Mouse (Mus musculus) liver, postnatal 0 days (tissue): ENCODE measurements around the gene Dnah10. TPM values are rescaled to one million over a fixed set of nuclear protein-coding genes. Genes with fewer than 3 reads are reported as not detected.

Source experiments
- ATAC-seq: fragments of 200-750 bp; cut with Nextera tagmentation; 2 replicates; pipeline ENCODE4 v1.8.0; 2017; ENCODE audit warnings: mild to moderate bottlenecking, moderate library complexity
- DNase-seq: peaks from one replicate; pipeline ENCODE4 v3.0.0-alpha.2; 2016
- H3K27ac ChIP-seq: fragments of 300-500 bp; sonication (generic); 2 replicates; pipeline ENCODE4 v1.5.1; 2014; ENCODE audit warnings: antibody characterized with exemption, moderate library complexity, mild to moderate bottlenecking, low read depth
- H3K27me3 ChIP-seq: fragments of 300-500 bp; sonication (generic); 2 replicates; pipeline ENCODE4 v1.6.1; 2014; ENCODE audit warnings: low read length, control low read depth, mixed read lengths; ENCODE audit not compliant: insufficient read depth
- H3K36me3 ChIP-seq: fragments of 300-500 bp; sonication (generic); replicated peaks from 2 replicates; pipeline ENCODE4 v1.6.1; 2014; ENCODE audit warnings: mild to moderate bottlenecking, control low read depth, low read length, moderate library complexity, mixed read lengths; ENCODE audit not compliant: insufficient read depth
- H3K4me1 ChIP-seq: fragments of 300-500 bp; sonication (generic); 2 replicates; pipeline ENCODE4 v1.6.1; 2014; ENCODE audit warnings: antibody characterized with exemption, mild to moderate bottlenecking, control low read depth; ENCODE audit not compliant: insufficient read depth
- H3K4me2 ChIP-seq: fragments of 300-500 bp; sonication (generic); 2 replicates; pipeline ENCODE4 v1.6.1; 2014; ENCODE audit warnings: low read depth, mild to moderate bottlenecking, low read length, moderate library complexity, mixed read lengths
- H3K4me3 ChIP-seq: fragments of 300-500 bp; sonication (generic); 2 replicates; pipeline ENCODE4 v1.5.1; 2014; ENCODE audit warnings: low read depth, low read length
- H3K9ac ChIP-seq: fragments of 300-500 bp; sonication (generic); replicated peaks from 2 replicates; pipeline ENCODE4 v1.6.1; 2014; ENCODE audit warnings: mild to moderate bottlenecking, moderate library complexity
- H3K9me3 ChIP-seq: fragments of 300-500 bp; sonication (generic); 2 replicates; pipeline ENCODE4 v1.6.1; 2016; ENCODE audit warnings: mild to moderate bottlenecking, control low read depth, low read length, mixed read lengths
- CTCF ChIP-seq: sonication (generic); IDR thresholded peaks from 2 replicates; pipeline ENCODE4 v1.5.1; 2016; ENCODE audit warnings: antibody characterized with exemption, low read depth
- EP300 ChIP-seq: IDR thresholded peaks from 2 replicates; pipeline ENCODE4 v1.6.1; 2016; ENCODE audit warnings: antibody characterized with exemption, low read depth, mild to moderate bottlenecking
- WGBS: fragments of 180-500 bp; shearing (Covaris S2); extraction: QIAGEN DNeasy Blood & Tissue Kit; methylation state at CpG from one replicate; pipeline ENCODE4 v1.1.7; 2014; ENCODE audit not compliant: insufficient replicate concordance; 5-methylcytosine and 5-hydroxymethylcytosine counted together
- polyA plus RNA-seq: library from polyadenylated mRNA; unstranded; fragments of >200 nt; fragmentation: Nextera tagmentation; extraction: Ambion mirVana; gene quantifications from 2 replicates; pipeline ENCODE4 v1.2.1, GENCODE M21; 2015

The Dnah10 gene
- polyA plus RNA-seq, 1 experiment from 2014 or later, result not detected

DNA sequence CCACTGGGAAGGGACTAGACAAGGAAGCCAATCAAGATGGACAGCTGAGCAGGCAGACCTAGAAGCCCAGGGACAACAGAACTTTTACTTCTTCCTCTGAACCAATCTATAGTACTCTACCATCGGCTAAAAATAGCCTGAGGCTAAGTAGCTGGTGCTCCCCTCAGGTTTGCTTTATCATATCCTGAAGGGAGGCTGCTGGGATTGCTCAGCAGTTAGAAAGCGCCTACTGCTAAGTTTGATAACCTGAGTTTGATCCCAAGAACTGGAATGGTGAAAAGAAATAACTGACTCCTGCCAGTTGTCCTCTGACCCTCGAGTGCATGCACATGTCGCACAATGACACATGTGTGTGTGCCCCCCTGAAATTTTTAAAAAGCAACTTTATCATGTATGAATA is 120.0 kb downstream of the Dnah10 start:
- WGBS, result 27% methylated on average over 4 of the region's 4 CpGs
- no peak for TF ChIP-seq CTCF
- no peak for TF ChIP-seq EP300

DNA sequence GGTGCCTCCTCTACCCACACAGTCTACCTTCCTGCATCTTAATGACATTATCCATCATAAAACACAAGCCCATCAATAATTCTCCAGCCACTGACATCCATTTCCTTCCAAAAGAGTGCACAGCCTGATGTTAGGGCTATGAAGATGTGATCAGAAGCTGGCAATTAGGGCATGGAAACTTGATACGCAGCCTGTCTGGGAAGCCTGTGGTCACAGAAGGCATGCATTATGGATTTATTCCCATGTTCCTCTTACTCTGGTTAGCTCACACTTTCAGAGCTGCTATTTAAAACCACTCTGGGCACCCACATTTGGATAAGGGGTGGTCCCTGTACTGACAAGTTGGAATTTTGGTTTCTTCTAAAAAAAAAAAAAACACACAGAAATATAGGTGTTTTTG is 122.1 kb downstream of the Dnah10 start:
- Histone ChIP-seq H3K4me1 (no peaks in the 10 kb centered on the region), H3K27me3 (no peaks in the 10 kb centered on the region), H3K36me3 (no peaks in the 10 kb centered on the region), H3K27ac (no peak overlapping the region), H3K4me3 (no peak overlapping the region), H3K9me3 (no peaks in the 10 kb centered on the region), H3K4me2 (no peak overlapping the region), H3K9ac (no peak overlapping the region)
- DNase-seq, result no peak
- ATAC-seq, result no peak
- TF ChIP-seq CTCF (no peak), EP300 (no peak)
- WGBS, result 78% methylated on average over 1 of the region's 1 CpGs

More for the DNA sequence above, 120.0 kb downstream of the Dnah10 start:
- no peak for ATAC-seq
- DNase-seq, result no peak
- Histone ChIP-seq H3K36me3 (no peaks in the 10 kb centered on the region), H3K4me3 (no peak overlapping the region), H3K9me3 (no peaks in the 10 kb centered on the region), H3K4me2 (no peak overlapping the region), H3K4me1 (no peaks in the 10 kb centered on the region), H3K9ac (no peak overlapping the region), H3K27me3 (no peaks in the 10 kb centered on the region), H3K27ac (no peak overlapping the region)

GRCm38 (mm10) chr5:124848994-124849393 is 124.1 kb downstream of the Dnah10 start:
- no peak for ATAC-seq
- no peak for DNase-seq
- WGBS, result 51% methylated on average over 3 of the region's 3 CpGs
- no peak overlapping the region for H3K27ac ChIP-seq
- H3K27me3 ChIP-seq, result no peaks in the 10 kb centered on the region
- no peaks in the 10 kb centered on the region for H3K4me1 ChIP-seq
- no peak overlapping the region for H3K4me2 ChIP-seq
- no peaks in the 10 kb centered on the region for H3K9me3 ChIP-seq
- TF ChIP-seq EP300 (no peak), CTCF (no peak)
- H3K36me3 ChIP-seq, result no peaks in the 10 kb centered on the region
- no peak overlapping the region for H3K4me3 ChIP-seq
- H3K9ac ChIP-seq, result no peak overlapping the region

- Histone ChIP-seq H3K9me3 (no peaks in the 10 kb centered on the region), H3K36me3 (no peaks in the 10 kb centered on the region), H3K4me3 (no peak overlapping the region), H3K4me2 (no peak overlapping the region), H3K4me1 (no peaks in the 10 kb centered on the region), H3K27ac (no peak overlapping the region), H3K9ac (no peak overlapping the region), H3K27me3 (no peaks in the 10 kb centered on the region)
- DNase-seq, result no peak
- ATAC-seq, result no peak
- no peak for TF ChIP-seq CTCF
- no peak for TF ChIP-seq EP300
- WGBS, result 59% methylated on average over 4 of the region's 4 CpGs
Measured at GRCm38 (mm10) chr5:124851572-124851971, 126.7 kb downstream of the Dnah10 start.

GRCm38 (mm10) chr5:124852294-124852693 is 127.4 kb downstream of the Dnah10 start:
- no peaks in the 10 kb centered on the region for H3K36me3 ChIP-seq
- 39% methylated on average over 2 of the region's 2 CpGs for WGBS
- DNase-seq (no peak), ATAC-seq (no peak)
- H3K9ac ChIP-seq, result no peak overlapping the region
- no peak overlapping the region for H3K4me3 ChIP-seq
- TF ChIP-seq EP300 (no peak), CTCF (no peak)
- no peaks in the 10 kb centered on the region for H3K27me3 ChIP-seq
- no peaks in the 10 kb centered on the region for H3K4me1 ChIP-seq
- H3K27ac ChIP-seq, result no peak overlapping the region
- no peaks in the 10 kb centered on the region for H3K9me3 ChIP-seq
- no peak overlapping the region for H3K4me2 ChIP-seq

DNA sequence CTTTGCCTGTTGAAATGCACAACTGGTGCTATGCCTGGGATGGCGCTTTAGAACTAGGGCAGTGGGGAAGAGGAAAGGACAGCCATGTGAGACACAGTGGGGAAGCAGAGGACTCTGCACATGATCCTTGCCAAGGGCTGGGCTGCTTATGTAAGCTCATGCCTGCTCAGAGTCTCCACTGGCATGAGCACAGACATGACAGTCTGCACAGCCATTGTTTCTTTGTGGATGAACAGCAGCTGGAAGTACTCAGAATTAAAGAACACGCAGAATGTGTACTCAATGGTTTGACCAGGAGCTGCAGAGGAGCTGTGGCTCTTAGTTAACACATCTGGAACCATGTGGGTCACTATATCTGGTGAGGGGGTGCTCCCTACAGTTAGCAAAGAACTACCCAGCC is 128.2 kb downstream of the Dnah10 start:
- H3K9me3 ChIP-seq, result no peaks in the 10 kb centered on the region
- 0 out of 2 replicates have a peak, but pooled peaks cover 4% of the 10 kb centered on the region for H3K27me3 ChIP-seq
- no peak overlapping the region for H3K4me2 ChIP-seq
- ATAC-seq (no peak), DNase-seq (no peak)
- H3K36me3 ChIP-seq, result no peaks in the 10 kb centered on the region
- no peak overlapping the region for H3K4me3 ChIP-seq
- H3K4me1 ChIP-seq, result no peaks in the 10 kb centered on the region
- no peak overlapping the region for H3K27ac ChIP-seq
- no peak overlapping the region for H3K9ac ChIP-seq
- TF ChIP-seq EP300 (no peak), CTCF (no peak)
- 72% methylated on average over 2 of the region's 2 CpGs for WGBS

DNA sequence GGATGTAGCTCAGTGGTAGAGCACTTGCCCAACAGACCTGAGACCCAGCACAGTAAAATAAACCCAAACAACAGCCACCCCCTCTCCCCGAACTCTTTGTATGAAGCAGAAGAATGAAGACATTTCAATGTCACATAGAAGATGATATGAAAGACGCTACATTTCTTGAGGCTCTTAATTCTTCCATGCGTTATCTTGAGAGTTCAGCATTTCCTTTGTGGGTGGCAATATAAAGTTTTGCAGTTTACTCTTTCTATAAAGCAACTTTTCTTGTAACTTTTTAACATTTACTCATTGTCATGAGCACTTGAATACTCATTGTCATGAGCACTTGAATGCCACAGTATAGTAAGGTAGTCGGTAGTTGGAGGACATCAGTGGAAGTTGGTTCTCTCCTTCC is 129.3 kb downstream of the Dnah10 start:
- Histone ChIP-seq H3K36me3 (no peaks in the 10 kb centered on the region), H3K4me2 (no peak overlapping the region), H3K27me3 (peaks cover 8% of the 10 kb centered on the region), H3K9ac (no peak overlapping the region), H3K4me3 (no peak overlapping the region), H3K27ac (no peak overlapping the region), H3K9me3 (no peaks in the 10 kb centered on the region), H3K4me1 (no peaks in the 10 kb centered on the region)
- no peak for DNase-seq
- no peak for ATAC-seq
- TF ChIP-seq EP300, result no peak
- no peak for TF ChIP-seq CTCF
- WGBS, result 72% methylated on average over 4 of the region's 4 CpGs
